Mouse (Mus musculus) limb, embryonic 12.5 days (tissue): ENCODE data around the gene Kpnb1. TPM values are rescaled to one million over a fixed set of nuclear protein-coding genes. Genes with fewer than 3 reads are reported as not detected.
A peak's percentile ranks its signal among the peaks of the same experiment; 100 is the strongest.

Source experiments
- ATAC-seq: fragments of 200-750 bp; cut with Nextera tagmentation; 2 replicates; pipeline ENCODE4 v1.8.0; 2017; ENCODE audit warnings: low read depth, moderate TSS enrichment; ENCODE audit not compliant: insufficient number of reproducible peaks, insufficient read depth, low FRiP score, low TSS enrichment
- H3K27ac ChIP-seq: fragments of 300-500 bp; sonication (generic); 2 replicates; pipeline ENCODE4 v1.5.1; 2016; ENCODE audit warnings: mild to moderate bottlenecking, moderate library complexity
- H3K27me3 ChIP-seq: fragments of 300-500 bp; sonication (generic); 2 replicates; pipeline ENCODE4 v1.6.1; 2016; ENCODE audit warnings: mild to moderate bottlenecking, moderate library complexity
- H3K36me3 ChIP-seq: fragments of 300-500 bp; sonication (generic); 2 replicates; pipeline ENCODE4 v1.6.1; 2016; ENCODE audit warnings: mild to moderate bottlenecking, moderate library complexity
- H3K4me1 ChIP-seq: fragments of 300-500 bp; sonication (generic); replicated peaks from 2 replicates; pipeline ENCODE4 v1.6.1; 2016
- H3K4me2 ChIP-seq: fragments of 300-500 bp; sonication (generic); 2 replicates; pipeline ENCODE4 v1.6.1; 2016; ENCODE audit warnings: mild to moderate bottlenecking, moderate library complexity
- H3K4me3 ChIP-seq: fragments of 300-500 bp; sonication (generic); replicated peaks from 2 replicates; pipeline ENCODE4 v1.5.1; 2016; ENCODE audit warnings: mild to moderate bottlenecking
- H3K9ac ChIP-seq: fragments of 300-500 bp; sonication (generic); replicated peaks from 2 replicates; pipeline ENCODE4 v1.6.1; 2016; ENCODE audit warnings: mild to moderate bottlenecking, moderate library complexity
- H3K9me3 ChIP-seq: fragments of 300-500 bp; sonication (generic); 2 replicates; pipeline ENCODE4 v1.6.1; 2016; ENCODE audit warnings: mild to moderate bottlenecking, moderate library complexity
- WGBS: fragments of 180-500 bp; shearing (Covaris S2); methylation state at CpG from one replicate; pipeline ENCODE4 v1.1.7; 2016; 5-methylcytosine and 5-hydroxymethylcytosine counted together
- polyA plus RNA-seq: library from polyadenylated mRNA; unstranded; fragments of >200 nt; fragmentation: Nextera tagmentation; extraction: Ambion mirVana; gene quantifications from 2 replicates; pipeline ENCODE4 v1.2.1, GENCODE M21; 2016

The Kpnb1 gene
- polyA plus RNA-seq, 1 experiment from 2014 or later, result 62.7 TPM

DNA sequence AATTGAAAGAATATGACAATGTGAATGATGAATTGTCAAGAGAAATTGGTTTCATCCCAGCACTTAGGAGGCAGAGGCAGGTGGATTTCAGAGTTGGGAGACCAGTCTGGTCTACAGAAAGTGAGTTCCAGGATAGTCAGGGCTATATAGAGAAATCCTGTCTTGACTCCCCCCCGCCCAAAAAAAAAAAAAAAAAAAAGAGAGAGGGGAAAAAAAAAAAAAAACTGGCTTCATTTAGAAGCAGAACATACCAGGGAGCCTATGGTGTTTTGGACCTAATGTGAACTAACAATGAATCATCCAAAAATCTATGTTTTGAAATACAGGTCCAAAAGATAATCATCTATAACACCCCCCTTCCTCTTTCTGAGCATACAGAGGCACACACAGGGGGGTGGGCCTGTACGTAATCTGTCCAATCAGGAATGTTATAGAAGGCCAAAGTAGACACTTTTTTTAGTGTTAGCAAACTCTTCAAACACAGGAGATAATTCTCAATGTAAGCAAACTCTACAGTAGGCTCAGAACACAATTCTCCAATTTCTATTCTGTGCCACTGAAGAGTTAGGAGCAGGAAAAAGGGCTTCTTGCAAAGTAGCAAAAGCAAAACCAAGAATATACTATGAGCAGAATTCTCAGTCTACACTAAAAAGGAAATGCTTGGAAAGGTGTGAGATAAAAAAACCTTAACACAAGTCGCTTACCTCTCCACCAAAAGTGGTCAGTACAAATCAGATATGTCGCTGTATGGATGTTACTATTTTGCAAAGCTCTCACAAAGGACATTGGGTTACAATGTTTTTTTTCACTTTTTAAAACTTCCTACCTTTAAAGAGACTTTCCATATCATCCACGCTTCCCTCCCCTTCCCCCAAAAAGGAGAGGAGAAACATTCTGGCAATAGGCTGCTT lies 1.7 kb downstream of the Kpnb1 start:
- Histone ChIP-seq H3K4me1 (peaks cover 30% of the 10 kb centered on the region), H3K4me2 (peak overlapping the region; percentile 77), H3K9ac (peak overlapping the region; percentile 93), H3K9me3 (no peaks in the 10 kb centered on the region), H3K4me3 (peak overlapping the region; percentile 89), H3K27me3 (no peaks in the 10 kb centered on the region), H3K27ac (no peak overlapping the region), H3K36me3 (peaks cover 54% of the 10 kb centered on the region)
- WGBS, result 67% methylated on average over 5 of the region's 5 CpGs
- ATAC-seq, result no peak

DNA sequence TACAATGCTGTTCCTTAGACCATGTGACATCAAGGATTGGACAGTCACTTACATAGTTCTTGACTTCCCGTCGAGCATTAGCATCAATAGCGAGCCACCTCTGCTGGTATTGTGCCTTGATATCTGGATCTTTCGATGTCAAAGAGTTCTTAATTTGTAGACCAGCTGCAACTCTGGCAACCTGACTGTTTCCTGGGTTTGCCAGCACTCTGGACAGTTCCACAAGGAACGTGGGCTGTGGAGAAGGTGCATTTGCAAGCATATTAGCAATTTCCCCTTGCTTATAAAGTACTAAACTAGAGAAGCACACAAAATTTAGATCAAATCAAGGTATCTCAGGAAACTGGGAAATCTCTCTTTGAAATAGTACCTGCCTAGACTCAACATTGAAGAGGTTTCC lies 2.8 kb downstream of the Kpnb1 start:
- 80% methylated on average over 5 of the region's 5 CpGs for WGBS

DNA sequence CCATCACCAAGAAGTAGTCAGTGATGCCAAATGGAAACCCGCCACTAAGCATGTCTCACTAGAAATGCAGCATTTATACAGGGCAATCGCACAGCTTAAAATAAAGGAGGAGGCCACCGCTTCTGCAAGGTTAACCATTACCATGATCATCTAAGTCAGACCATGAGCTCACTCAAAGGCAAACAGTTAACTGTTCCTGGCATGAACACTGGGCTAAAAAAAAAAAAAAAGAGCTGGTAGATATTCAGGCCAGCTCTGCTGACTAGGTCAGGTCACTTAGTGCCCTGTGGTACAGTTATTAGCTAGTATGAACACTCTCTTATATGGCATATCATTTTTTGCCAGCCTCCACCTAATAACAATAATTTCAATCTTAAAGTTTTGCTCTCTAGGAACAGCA lies 5.2 kb downstream of the Kpnb1 start:
- H3K4me1 ChIP-seq, result peaks cover 22% of the 10 kb centered on the region
- H3K4me3 ChIP-seq, result no peak overlapping the region
- no peak overlapping the region for H3K27ac ChIP-seq
- H3K4me2 ChIP-seq, result no peak overlapping the region
- no peak overlapping the region for H3K9ac ChIP-seq
- no peaks in the 10 kb centered on the region for H3K9me3 ChIP-seq
- ATAC-seq, result no peak
- 90% methylated on average over 3 of the region's 3 CpGs for WGBS
- H3K36me3 ChIP-seq, result peaks cover 88% of the 10 kb centered on the region
- no peaks in the 10 kb centered on the region for H3K27me3 ChIP-seq

More for the DNA sequence above, 2.8 kb downstream of the Kpnb1 start:
- ATAC-seq, result no peak
- no peaks in the 10 kb centered on the region for H3K9me3 ChIP-seq
- no peaks in the 10 kb centered on the region for H3K27me3 ChIP-seq
- H3K27ac ChIP-seq, result no peak overlapping the region
- H3K9ac ChIP-seq, result no peak overlapping the region
- no peak overlapping the region for H3K4me2 ChIP-seq
- H3K4me1 ChIP-seq, result peaks cover 30% of the 10 kb centered on the region
- H3K4me3 ChIP-seq, result no peak overlapping the region
- peaks cover 65% of the 10 kb centered on the region for H3K36me3 ChIP-seq

GRCm38 (mm10) chr11:97181061-97181460 lies 6.6 kb downstream of the Kpnb1 start:
- no peaks in the 10 kb centered on the region for H3K27me3 ChIP-seq
- no peak for ATAC-seq
- no peaks in the 10 kb centered on the region for H3K9me3 ChIP-seq
- peaks cover 16% of the 10 kb centered on the region for H3K4me1 ChIP-seq
- peaks cover 98% of the 10 kb centered on the region for H3K36me3 ChIP-seq
- H3K4me2 ChIP-seq, result no peak overlapping the region
- no peak overlapping the region for H3K27ac ChIP-seq
- no peak overlapping the region for H3K4me3 ChIP-seq
- H3K9ac ChIP-seq, result no peak overlapping the region
- WGBS, result 87% methylated on average over 5 of the region's 5 CpGs

DNA sequence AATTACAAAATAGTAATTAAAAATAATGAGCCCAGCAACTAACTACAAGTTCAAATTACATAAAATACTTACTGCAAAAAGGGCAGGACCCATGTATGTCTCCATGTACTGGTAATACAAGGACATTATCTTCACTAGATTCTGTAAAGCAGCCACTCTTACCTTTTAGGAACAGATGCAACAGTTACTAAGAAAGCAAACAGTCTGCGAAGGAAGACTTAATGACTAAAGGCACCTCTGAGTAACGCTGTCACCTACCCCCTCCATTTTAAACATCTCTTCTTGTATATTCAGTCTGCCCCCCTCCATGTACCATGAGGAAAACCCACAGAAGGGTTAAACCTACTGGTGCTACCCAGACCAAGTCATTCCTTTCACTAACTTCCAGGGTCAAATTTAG lies 9.5 kb downstream of the Kpnb1 start:
- ATAC-seq, result no peak
- Histone ChIP-seq H3K9ac (no peak overlapping the region), H3K4me3 (no peak overlapping the region), H3K27ac (no peak overlapping the region), H3K4me1 (no peaks in the 10 kb centered on the region), H3K27me3 (no peaks in the 10 kb centered on the region), H3K9me3 (no peaks in the 10 kb centered on the region), H3K4me2 (no peak overlapping the region), H3K36me3 (peaks cover 99% of the 10 kb centered on the region)
- 97% methylated on average over 2 of the region's 2 CpGs for WGBS

GRCm38 (mm10) chr11:97176851-97177250 lies 10.8 kb downstream of the Kpnb1 start:
- no peaks in the 10 kb centered on the region for H3K4me1 ChIP-seq
- no peak overlapping the region for H3K9ac ChIP-seq
- no peaks in the 10 kb centered on the region for H3K27me3 ChIP-seq
- H3K4me3 ChIP-seq, result no peak overlapping the region
- no peak overlapping the region for H3K27ac ChIP-seq
- ATAC-seq, result no peak
- no peak overlapping the region for H3K4me2 ChIP-seq
- no peaks in the 10 kb centered on the region for H3K9me3 ChIP-seq
- WGBS, result 64% methylated on average over 3 of the region's 3 CpGs
- H3K36me3 ChIP-seq, result peaks cover 99% of the 10 kb centered on the region

GRCm38 (mm10) chr11:97175499-97175898 lies 12.2 kb downstream of the Kpnb1 start:
- 92% methylated on average over 7 of the region's 7 CpGs for WGBS
- Histone ChIP-seq H3K9me3 (no peaks in the 10 kb centered on the region), H3K27me3 (no peaks in the 10 kb centered on the region), H3K9ac (no peak overlapping the region), H3K36me3 (peaks cover 99% of the 10 kb centered on the region), H3K4me1 (no peaks in the 10 kb centered on the region), H3K27ac (no peak overlapping the region), H3K4me2 (no peak overlapping the region), H3K4me3 (no peak overlapping the region)
- no peak for ATAC-seq

GRCm38 (mm10) chr11:97160341-97160740 lies 27.3 kb downstream of the Kpnb1 start:
- H3K27me3 ChIP-seq, result no peaks in the 10 kb centered on the region
- no peaks in the 10 kb centered on the region for H3K4me1 ChIP-seq
- H3K9ac ChIP-seq, result no peak overlapping the region
- 82% methylated on average over 6 of the region's 6 CpGs for WGBS
- no peak overlapping the region for H3K27ac ChIP-seq
- no peak overlapping the region for H3K4me2 ChIP-seq
- H3K36me3 ChIP-seq, result peaks cover 99% of the 10 kb centered on the region
- H3K4me3 ChIP-seq, result no peak overlapping the region
- H3K9me3 ChIP-seq, result no peaks in the 10 kb centered on the region
- no peak for ATAC-seq

GRCm38 (mm10) chr11:97156999-97157398 lies 30.7 kb downstream of the Kpnb1 start:
- Histone ChIP-seq H3K4me3 (no peak overlapping the region), H3K27ac (no peak overlapping the region), H3K4me2 (no peak overlapping the region), H3K27me3 (no peaks in the 10 kb centered on the region), H3K9me3 (no peaks in the 10 kb centered on the region), H3K4me1 (peaks cover 21% of the 10 kb centered on the region), H3K9ac (no peak overlapping the region), H3K36me3 (peaks cover 73% of the 10 kb centered on the region)
- ATAC-seq, result no peak
- 77% methylated on average over 7 of the region's 7 CpGs for WGBS

GRCm38 (mm10) chr11:97152662-97153287 lies 34.9 kb downstream of the Kpnb1 start:
- Histone ChIP-seq H3K9me3 (no peaks in the 10 kb centered on the region), H3K4me3 (no peak overlapping the region; the same call in 1 of the 2 replicates), H3K27ac (no peak overlapping the region), H3K9ac (0 out of 2 replicates have a peak overlapping the region, but pooled peaks have one; percentile 8), H3K4me1 (peaks cover 44% of the 10 kb centered on the region), H3K36me3 (peaks cover 41% of the 10 kb centered on the region), H3K27me3 (peaks cover 15% of the 10 kb centered on the region; the same call in 1 of the 2 replicates), H3K4me2 (peak overlapping the region; percentile 86)
- ATAC-seq, result no peak
- 23% methylated on average over 10 of the region's 10 CpGs for WGBS

DNA sequence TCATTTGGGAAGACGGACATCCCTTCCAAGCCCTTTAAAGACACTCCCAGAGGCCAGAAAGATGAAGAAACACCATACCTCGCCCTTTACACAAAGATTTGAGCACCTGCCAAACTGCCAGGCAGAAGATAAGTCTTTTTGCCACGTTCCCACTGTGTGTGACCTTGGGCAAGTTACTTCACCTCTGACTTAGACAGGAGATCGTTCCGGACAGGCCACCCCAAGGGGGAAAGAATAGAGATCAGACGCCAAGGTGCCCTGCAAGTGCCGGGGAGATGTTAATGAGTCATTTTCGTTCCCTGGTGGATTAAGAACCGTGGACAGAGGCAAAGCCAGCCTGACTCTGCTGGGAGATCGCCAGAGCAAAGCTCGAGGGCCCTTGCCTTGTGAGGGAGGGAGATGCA lies 35.7 kb downstream of the Kpnb1 start:
- peak overlapping the region; percentile 75 for H3K4me3 ChIP-seq
- ATAC-seq, result no peak
- peak overlapping the region; percentile 89 for H3K9ac ChIP-seq
- peaks cover 41% of the 10 kb centered on the region for H3K36me3 ChIP-seq
- peak overlapping the region; percentile 86 for H3K4me2 ChIP-seq
- H3K27me3 ChIP-seq, result peaks cover 15% of the 10 kb centered on the region; the same call in 1 of the 2 replicates
- peaks cover 49% of the 10 kb centered on the region for H3K4me1 ChIP-seq
- WGBS, result 1% methylated on average over 11 of the region's 11 CpGs
- H3K9me3 ChIP-seq, result no peaks in the 10 kb centered on the region
- H3K27ac ChIP-seq, result no peak overlapping the region
